Mouse (Mus musculus) Patski (cell line): ENCODE data around the gene Cenpa. TPM values are rescaled to one million over a fixed set of nuclear protein-coding genes. Genes with fewer than 3 reads are reported as not detected.
"Not testable (repeated sequence)": the region's sequence is repeated elsewhere in the genome, so short reads cannot be mapped to it uniquely, and the experiment has no call there.

Source experiments
- ATAC-seq: fragments of 100-300 bp; one replicate; pipeline ENCODE4 v1.8.0; 2021
- CTCF ChIA-PET: fragments of 350-600 bp; sonication (Branson Sonifier 250); formaldehyde crosslinking; loops from one replicate; lab custom pipeline; 2022; ENCODE audit warnings: inconsistent platforms; lab: Charles Lee
- POLR2A ChIA-PET: fragments of 350-600 bp; sonication (Branson Sonifier 250); formaldehyde crosslinking; loops from one replicate; lab custom pipeline; 2022; ENCODE audit warnings: antibody characterized with exemption, inconsistent platforms; lab: Charles Lee
- DNase-seq: peaks from one replicate; pipeline ENCODE4 v3.0.0-alpha.2; 2011; ENCODE audit warnings: low read depth, low spot score
- H3K27me3 ChIP-seq: fragments of 371-371 bp; one replicate; pipeline ENCODE4 v1.5.1; 2021
- CTCF ChIP-seq: fragments of 100-300 bp; IDR thresholded peaks from one replicate; pipeline ENCODE4 v1.5.1; 2021
- in situ Hi-C: fragments of 300-500 bp; cut with MboI; formaldehyde crosslinking; loops from 3 replicates; pipeline ENCODE4 v1.11.1; 2018; ENCODE audit warnings: low pct_unique_long_range_greater_than_20kb, mixed read lengths
- polyA plus RNA-seq: library from polyadenylated mRNA; unstranded; gene quantifications from one replicate; pipeline ENCODE4 v1.2.3, GENCODE M21; 2021

The Cenpa gene
- polyA plus RNA-seq, 1 experiment from 2014 or later: 106 TPM

DNA sequence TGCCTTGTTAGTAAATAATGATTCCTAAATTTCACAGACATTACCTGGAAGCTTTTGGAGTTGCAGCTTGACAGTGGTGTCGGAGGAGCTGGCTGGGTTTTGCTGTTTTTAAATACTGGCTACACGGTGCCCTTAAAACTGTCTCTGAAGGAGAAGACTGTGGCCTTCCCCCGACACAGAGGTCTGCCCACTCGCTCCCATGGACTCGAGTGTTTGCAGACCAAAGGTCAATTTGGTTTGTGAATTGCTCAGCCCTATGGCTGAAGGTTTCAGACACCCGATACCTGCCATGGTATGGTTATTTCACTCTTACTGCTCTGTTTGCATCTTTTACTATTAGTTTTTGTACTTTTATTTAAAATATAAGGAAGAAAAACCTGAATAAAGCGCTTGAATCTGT lies 7.4 kb downstream of the Cenpa start:
- no peak for DNase-seq
- CTCF ChIA-PET: interaction anchor here (1.1 to 1.6 kb wide), 3 partner anchors 11 to 26 kb away, joined by 3 read pairs; partner anchors contain the start of gene Slc35f6
- no peak for ATAC-seq
- no peaks in the 10 kb centered on the region for H3K27me3 ChIP-seq
- no peak for TF ChIP-seq CTCF
- POLR2A ChIA-PET: no interaction called here
- in situ Hi-C loops: no loop called here

DNA sequence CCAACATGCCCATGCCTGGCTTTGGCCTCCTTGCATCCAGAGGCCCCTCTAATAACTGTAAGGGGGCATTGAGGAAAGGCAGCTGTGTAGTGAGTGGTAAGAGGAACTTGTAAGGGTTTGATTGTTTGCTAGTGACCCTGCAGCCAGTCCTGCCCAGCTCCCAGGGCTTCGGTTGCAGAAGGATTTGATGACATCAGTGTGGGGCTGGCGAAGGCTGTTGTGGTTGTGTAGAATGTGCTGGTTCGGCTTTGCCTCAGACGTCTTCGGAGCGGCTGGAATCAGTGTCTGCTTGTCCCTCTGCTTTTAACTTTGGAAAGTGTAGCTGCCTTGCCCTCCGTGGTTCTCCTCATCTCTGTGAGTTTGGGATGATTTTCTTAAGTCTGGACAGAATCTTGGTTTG lies 10.2 kb downstream of the Cenpa start:
- ATAC-seq: no peak
- DNase-seq: no peak
- POLR2A ChIA-PET: interaction anchor here (0.5 kb wide), 1 partner anchor 29 kb away, joined by 3 read pairs; no protein-coding TSS in a partner anchor

DNA sequence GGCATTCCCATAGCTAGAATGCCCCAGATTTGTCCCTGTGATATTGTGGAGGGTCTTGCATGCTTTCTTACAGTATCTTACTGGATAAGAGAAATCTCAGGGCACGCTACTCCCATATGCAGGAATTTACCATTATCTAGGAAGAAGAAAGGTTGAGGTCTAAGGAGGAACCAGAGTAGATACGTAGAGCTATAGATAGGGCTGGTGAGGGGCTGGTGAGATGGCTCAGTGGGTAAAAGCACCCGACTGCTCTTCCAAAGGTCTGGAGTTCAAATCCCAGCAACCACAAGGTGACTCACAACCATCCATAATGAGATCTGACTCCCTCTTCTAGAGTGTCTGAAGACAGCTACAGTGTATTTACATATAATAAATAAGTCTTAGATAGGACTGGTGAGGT lies 11.5 kb downstream of the Cenpa start:
- ATAC-seq, in situ Hi-C loops, DNase-seq, H3K27me3 ChIP-seq, CTCF ChIA-PET: not testable (repeated sequence)
- POLR2A ChIA-PET: interaction anchor here (0.6 kb wide), 1 partner anchor 32 kb away, joined by 3 read pairs; no protein-coding TSS in a partner anchor

More for the DNA sequence above, 10.2 kb downstream of the Cenpa start:
- in situ Hi-C loops: no loop called here
- TF ChIP-seq CTCF: no peak
- H3K27me3 ChIP-seq: no peaks in the 10 kb centered on the region
- CTCF ChIA-PET: interaction anchor here (1.5 kb wide), 1 partner anchor 9 kb away, joined by 7 read pairs; no protein-coding TSS in a partner anchor

DNA sequence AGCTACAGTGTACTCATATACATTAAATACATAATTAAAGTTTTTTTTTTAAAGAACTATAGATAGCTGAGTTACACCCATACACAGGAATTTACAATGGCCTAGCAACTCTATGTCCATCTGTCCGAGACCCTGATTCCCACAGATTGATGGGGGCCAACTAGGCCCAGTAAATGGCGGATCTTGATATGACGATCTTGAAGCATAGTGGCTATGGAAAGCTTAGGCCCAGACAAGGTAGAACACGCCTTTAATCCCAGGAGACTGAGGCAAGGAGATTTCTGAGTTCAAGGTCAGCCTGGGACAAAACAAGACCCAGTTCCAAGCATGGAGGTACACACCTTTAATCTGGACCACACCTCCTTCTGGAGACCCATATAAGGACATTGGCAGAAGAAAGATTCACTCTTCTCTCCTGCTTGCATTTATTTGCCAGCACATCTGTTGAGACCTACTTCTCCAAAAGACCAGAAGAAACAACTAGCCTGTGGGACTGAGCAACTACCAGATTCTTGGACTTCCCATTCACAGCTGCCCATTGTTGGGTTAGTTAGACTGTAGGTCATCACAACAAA lies 12.2 kb downstream of the Cenpa start:
- POLR2A ChIA-PET: no interaction called here
- in situ Hi-C loops: no loop called here
- no peak for DNase-seq
- CTCF ChIA-PET: no interaction called here
- no peak for TF ChIP-seq CTCF
- no peaks in the 10 kb centered on the region for H3K27me3 ChIP-seq
- no peak for ATAC-seq

DNA sequence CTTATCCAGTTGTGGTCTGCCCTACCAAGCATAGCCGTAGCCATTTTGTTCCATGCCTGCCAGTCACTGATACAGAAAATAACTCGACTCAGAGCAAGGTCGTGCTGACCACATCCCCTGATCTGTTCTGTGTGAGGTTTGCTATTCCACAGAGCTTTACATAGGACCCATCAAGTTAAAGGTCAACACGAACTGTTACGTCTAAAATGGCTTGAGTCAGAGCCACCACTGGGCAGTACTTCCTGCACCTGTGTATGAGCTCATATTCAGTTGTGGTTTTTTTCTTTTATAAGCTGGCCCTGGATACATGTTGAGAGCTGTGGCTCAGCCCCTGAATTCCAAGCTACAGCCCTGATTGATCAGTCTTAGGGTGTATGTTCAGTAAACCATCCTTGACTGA lies 13.0 kb downstream of the Cenpa start:
- TF ChIP-seq CTCF: no peak
- POLR2A ChIA-PET: no interaction called here
- CTCF ChIA-PET: interaction anchor here (0.8 to 1.0 kb wide), 2 partner anchors 14 to 42 kb away, joined by 3 read pairs; no protein-coding TSS in a partner anchor

DNA sequence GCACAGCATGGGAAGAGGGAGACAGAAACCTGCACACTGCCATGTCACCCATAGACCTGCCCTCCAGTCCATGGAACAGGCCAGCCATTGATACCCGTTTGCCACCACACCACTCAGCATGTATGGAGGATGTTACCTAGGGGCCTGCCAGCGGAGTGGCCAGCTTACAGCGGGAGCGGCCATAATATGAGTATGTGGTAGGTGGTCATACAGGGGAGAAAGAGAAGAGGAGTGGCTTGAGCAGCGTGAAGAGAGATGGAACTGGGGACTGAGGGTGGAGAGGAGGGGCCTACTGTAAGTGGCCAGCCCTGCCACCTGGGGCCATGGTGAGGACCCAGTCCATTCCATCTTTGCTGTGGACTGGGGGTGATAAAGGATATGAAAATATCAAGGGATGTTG lies 15.4 kb downstream of the Cenpa start:
- CTCF ChIA-PET: interaction anchor here (0.6 kb wide), 1 partner anchor 34 kb away, joined by 3 read pairs; no protein-coding TSS in a partner anchor
- no peaks in the 10 kb centered on the region for H3K27me3 ChIP-seq
- POLR2A ChIA-PET: no interaction called here
- TF ChIP-seq CTCF: no peak
- in situ Hi-C loops: no loop called here
- ATAC-seq: no peak
- no peak for DNase-seq

More for the DNA sequence above, 13.0 kb downstream of the Cenpa start:
- H3K27me3 ChIP-seq: no peaks in the 10 kb centered on the region
- in situ Hi-C loops: no loop called here
- DNase-seq: no peak
- ATAC-seq: no peak

DNA sequence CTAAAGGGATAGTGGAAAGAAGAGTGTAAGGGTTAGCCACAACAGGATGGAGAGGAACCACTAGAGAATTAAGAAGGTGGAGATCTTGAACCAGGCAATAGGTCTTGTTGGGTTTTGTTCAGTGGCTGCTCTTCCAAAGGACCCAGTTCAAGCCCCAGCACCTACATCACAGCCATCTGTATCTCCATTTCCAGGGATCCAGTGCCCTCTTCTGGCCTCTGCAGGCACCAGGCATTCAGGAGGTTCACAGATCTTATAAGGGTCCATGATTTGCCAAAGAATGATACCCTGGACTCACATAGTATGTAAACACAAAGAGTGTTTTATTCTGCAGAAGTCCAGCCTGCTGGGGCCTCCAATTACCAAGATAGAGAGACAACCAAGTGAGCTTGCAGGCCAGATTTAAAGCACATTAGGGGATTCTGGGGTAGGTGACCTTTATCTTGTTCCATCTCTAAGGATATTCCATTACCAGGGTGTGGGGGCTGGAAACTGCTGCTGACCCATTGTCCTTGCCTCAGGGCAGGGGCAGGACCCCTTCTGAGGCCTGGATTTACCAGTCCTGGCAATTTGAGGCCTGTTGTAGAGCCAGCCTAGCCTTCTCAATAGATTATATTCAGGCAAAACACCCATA lies 16.5 kb downstream of the Cenpa start:
- TF ChIP-seq CTCF: peak; percentile 69
- DNase-seq (no peak), ATAC-seq (no peak)
- in situ Hi-C loops: no loop called here
- ChIA-PET CTCF (no interaction called here), POLR2A (no interaction called here)
- no peaks in the 10 kb centered on the region for H3K27me3 ChIP-seq

DNA sequence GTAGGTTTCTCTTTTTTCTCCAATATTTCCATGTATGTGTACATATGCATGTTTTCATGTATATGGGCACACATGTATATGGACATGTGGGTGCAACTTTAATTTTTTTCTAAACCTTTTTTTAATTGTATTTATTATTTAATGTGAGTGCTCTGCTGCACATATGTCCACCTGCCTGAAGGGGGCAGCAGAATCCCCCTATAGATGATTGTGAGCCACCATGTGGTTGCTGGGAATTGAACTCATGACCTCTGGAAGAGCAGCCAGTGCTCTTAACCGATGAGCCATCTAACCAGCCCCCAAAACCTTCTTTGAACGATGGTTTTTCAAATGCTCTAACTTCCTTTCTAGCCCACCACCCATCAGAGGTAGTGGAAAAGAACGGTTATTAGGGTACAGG lies 17.4 kb downstream of the Cenpa start:
- DNase-seq (no peak), ATAC-seq (no peak)
- in situ Hi-C loops: no loop called here
- CTCF ChIA-PET: no interaction called here
- H3K27me3 ChIP-seq: no peaks in the 10 kb centered on the region
- TF ChIP-seq CTCF: peak; percentile 62
- POLR2A ChIA-PET: no interaction called here

DNA sequence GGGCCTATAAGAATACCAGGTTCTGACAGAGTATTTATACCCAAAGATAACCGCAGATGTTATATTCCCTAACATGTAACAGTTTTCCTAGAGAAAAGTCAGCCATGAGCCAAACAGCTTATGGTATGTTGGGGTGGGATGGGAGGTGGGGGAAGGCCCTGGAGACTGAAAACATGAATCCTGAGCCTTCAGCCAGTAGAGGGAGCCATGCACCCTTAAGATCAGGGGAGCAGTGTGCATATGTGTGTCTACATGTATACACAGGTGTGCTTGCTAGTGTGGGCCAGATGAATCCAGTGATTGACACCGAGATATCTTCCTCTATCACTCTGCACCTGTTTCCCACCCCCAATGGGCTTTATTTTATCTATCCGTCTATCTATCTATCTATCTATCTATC lies 20.2 kb downstream of the Cenpa start:
- ChIA-PET CTCF (interaction anchor here (0.8 to 2.6 kb wide), 10 partner anchors 10 to 113 kb away, joined by 3 to 7 read pairs (median 4); partner anchors contain the start of gene Cenpa), POLR2A (no interaction called here)
- H3K27me3 ChIP-seq: no peaks in the 10 kb centered on the region
- in situ Hi-C loops: no loop called here
- ATAC-seq (no peak), DNase-seq (no peak)
- TF ChIP-seq CTCF: peak; percentile 70

DNA sequence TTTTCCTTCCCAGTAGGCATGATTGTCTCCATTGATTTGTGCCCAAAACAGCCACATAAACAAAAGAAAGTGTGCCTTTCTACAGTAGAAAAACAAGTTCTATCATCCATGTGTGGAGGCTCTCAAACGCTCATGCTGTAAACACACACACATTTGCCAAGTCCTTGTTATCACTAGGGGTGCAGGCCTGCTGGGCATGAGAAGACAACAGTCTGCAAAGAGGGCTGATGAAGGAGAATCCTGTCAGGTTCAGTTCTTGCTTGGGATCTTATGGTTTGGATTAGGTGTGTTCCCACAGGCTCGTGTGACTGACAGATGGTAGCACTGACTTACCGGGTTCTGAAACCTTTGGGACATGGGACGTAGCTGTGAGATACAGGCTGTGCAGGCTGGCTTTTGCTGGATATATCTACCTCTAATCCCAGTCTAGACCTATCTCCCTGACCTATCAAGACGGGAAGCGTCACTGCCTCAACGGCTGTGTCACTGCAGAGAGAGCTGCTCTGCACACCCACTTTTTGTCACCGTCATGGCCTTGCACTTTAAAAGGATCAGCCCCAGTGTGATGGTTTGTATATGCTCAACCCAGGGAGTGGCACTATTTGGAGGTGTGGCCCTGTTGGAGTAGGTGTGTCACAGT lies 33.9 kb downstream of the Cenpa start:
- no peak for ATAC-seq
- no peak for DNase-seq
- no peak for TF ChIP-seq CTCF
- ChIA-PET POLR2A (no interaction called here), CTCF (no interaction called here)
- H3K27me3 ChIP-seq: peaks cover 27% of the 10 kb centered on the region
- in situ Hi-C loops: loop anchor here (10.0 kb wide), 1 partner anchor 304 kb away; no protein-coding TSS in a partner anchor

DNA sequence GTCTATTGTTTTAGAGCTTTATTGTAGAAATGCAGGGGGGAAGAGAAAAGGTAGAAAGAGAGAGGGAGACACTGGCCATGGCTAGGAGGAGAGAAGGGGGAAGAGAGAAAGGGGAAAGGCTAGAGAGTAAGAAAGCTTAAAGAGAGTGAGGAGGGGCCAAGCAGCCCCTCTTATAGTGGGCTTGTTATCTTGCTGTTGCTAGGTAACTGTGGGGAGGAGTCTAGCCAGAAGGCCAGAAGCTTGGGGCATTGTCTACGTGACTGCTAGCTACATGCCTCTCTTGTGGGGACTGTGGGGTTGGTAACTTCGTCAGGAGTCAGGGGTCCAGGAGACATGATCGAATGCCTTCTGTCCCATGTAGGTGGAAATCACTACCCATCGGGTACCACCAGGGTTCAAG lies 34.8 kb downstream of the Cenpa start:
- peaks cover 27% of the 10 kb centered on the region for H3K27me3 ChIP-seq
- ATAC-seq, DNase-seq, POLR2A ChIA-PET, CTCF ChIA-PET: not testable (repeated sequence)
- in situ Hi-C loops: loop anchor here (10.0 kb wide), 1 partner anchor 303 kb away; no protein-coding TSS in a partner anchor
